Mouse (Mus musculus) brain, embryonic 14.5 days (tissue): ENCODE data around the gene Dab1. TPM values are rescaled to one million over a fixed set of nuclear protein-coding genes. Genes with fewer than 3 reads are reported as not detected.

Source experiments
- DNase-seq: peaks from one replicate; pipeline ENCODE4 v3.0.0-alpha.2; 2011; ENCODE audit warnings: low read depth
- CTCF ChIP-seq: fragments of 200-500 bp; IDR thresholded peaks from 2 replicates; pipeline ENCODE4 v1.5.1; 2012; ENCODE audit warnings: inconsistent platforms, mild to moderate bottlenecking, moderate library complexity, borderline replicate concordance; ENCODE audit not compliant: insufficient read depth, insufficient read length; ENCODE audit errors: extremely low read depth
- POLR2A ChIP-seq: fragments of 200-500 bp; IDR thresholded peaks from 2 replicates; pipeline ENCODE4 v1.6.1; 2012; ENCODE audit warnings: mild to moderate bottlenecking, inconsistent platforms, borderline replicate concordance; ENCODE audit not compliant: poor library complexity, insufficient read depth, insufficient read length, severe bottlenecking; ENCODE audit errors: extremely low read depth
- polyA plus RNA-seq: library from polyadenylated mRNA; depleted of rRNA; stranded (reverse); fragments of >200 nt; gene quantifications from 2 replicates; pipeline ENCODE4 v1.2.3, GENCODE M21; 2012

The Dab1 gene
- polyA plus RNA-seq, 1 experiment = 54.9 TPM

DNA sequence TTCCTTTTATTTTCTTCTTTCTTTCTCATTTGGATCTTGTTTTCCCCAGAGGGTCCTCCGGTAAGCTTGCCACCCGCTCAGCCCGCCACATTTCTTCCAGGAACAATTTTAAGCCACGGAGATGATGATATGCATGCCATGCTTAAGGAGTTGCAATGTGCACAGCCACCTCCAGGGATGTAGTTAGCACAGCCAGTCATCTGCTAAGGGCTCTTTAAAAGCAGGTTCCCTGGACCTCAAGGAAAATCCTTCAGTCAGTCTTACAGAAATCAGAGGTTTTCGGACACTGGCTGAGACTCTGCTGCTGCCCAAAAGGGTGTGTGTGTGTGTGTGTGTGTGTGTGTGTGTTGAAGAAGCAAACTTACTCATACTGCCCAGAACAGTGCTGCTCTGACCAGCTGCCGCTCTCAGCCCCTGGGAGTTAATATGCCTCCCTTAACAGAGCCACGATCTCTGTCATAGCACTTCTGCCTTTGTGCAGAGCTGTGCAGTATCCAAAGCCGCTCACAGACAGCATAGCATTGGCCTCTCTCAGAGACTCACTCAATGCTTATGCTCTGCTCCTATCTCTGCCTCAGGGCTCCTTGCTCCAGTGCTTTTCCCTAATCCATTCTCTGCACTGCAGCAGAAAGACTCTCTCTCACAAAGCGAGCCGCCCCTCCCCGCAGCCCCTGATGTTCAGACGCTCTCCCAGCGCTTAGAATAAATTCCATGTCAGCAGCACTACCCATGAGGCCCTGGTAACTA is 1141.9 kb downstream of the Dab1 start:
- TF ChIP-seq POLR2A = no peak
- no peak; the same call in 1 of the 2 replicates for TF ChIP-seq CTCF
- DNase-seq = peak; percentile 82

DNA sequence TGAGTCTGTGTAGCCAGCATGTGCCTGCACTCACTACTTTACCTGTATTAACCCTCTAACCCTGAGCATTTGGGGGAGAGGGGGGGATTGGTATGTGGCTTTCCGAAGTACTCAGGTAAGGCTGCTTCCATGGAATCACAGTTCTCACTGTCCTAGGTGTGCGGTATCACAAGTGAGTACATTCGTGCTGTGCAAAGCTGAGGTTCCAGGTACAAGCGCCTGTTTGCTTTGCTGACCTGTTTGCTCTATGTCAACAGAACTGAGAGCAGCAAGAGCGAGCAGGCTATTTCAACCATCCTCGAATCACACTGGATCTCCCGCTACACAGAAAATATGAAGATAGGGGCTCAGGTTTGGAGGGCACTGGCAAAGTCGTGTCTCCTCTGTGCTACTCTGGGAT is 1146.9 kb downstream of the Dab1 start, which contains the start of gene C8b:
TSS of gene C8b (plus strand) at position 253 of the 400 bp plus-strand sequence.
- TF ChIP-seq CTCF (no peak), POLR2A (no peak)
- DNase-seq = no peak

DNA sequence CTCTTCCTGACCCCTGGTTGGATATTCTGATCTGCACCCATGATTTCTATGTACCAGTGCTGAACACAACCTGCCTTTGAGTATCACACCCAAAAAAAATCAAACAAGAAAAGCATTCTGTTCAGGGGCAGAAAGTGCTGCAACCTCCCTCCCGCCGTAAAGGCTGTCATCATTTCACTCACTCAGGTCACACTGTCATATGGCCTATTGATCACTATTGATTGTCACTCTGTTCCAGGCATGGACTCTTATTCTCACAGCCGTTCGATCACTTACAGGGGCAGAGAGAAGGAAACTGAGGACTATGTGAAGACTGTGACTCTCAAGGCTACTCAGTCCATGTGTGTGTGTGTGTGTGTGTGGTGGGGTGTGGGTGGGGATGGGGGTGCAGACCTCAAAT is 1149.0 kb downstream of the Dab1 start:
- TF ChIP-seq CTCF (no peak), POLR2A (no peak)
- DNase-seq = no peak

- no peak for TF ChIP-seq CTCF
- TF ChIP-seq POLR2A = no peak
- DNase-seq = peak; percentile 76
Measured at GRCm38 (mm10) chr4:104769602-104770001, 1150.4 kb downstream of the Dab1 start.

DNA sequence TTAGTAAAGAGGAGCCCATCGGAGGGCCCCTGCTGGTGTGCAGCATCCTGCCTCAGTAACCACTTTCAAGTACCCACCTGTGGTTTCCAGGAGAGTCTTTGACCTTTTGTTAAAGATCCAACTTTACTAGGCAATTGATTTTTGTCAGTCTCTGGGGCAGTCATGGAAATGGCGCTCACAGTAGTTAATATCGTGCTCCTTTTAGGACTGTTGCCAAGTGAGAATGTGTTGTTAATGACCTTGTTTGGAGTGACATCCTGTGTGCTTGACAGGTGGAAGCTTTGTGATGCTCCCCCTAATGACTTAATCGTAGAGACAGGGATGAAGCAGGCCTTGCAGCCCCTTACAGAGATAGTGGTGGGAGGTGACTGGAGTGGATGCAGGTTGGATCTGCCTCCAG is 1151.2 kb downstream of the Dab1 start:
- TF ChIP-seq POLR2A = no peak
- no peak for TF ChIP-seq CTCF
- peak; percentile 61 for DNase-seq

- peak; percentile 43 for DNase-seq
- TF ChIP-seq CTCF (no peak), POLR2A (no peak)
Measured at GRCm38 (mm10) chr4:104775601-104776000, 1156.4 kb downstream of the Dab1 start.

- DNase-seq = no peak
Measured at GRCm38 (mm10) chr4:104779460-104779859, 1160.3 kb downstream of the Dab1 start.

DNA sequence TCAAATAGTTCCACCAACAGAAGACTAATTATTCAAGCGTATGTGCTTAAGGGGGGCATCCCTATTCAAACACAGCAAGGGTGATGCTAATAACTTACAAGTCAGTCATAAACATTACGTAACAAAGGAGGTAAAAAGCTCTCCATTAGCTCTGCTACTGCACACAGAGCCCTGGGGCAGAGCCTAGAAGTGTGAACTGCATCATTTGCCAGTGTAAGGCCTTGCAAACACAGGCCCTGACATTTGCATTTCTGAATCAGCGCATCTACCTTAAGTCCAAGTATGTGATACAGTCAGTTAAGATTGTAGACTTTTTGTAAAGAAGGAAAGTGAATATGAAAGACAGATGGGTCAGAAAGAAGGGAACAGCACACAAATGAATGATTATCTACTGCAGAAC is 1162.3 kb downstream of the Dab1 start:
- TF ChIP-seq POLR2A (no peak), CTCF (no peak)
- DNase-seq = no peak

More at GRCm38 (mm10) chr4:104779460-104779859, 1160.3 kb downstream of the Dab1 start:
- TF ChIP-seq POLR2A = no peak
- no peak for TF ChIP-seq CTCF

DNA sequence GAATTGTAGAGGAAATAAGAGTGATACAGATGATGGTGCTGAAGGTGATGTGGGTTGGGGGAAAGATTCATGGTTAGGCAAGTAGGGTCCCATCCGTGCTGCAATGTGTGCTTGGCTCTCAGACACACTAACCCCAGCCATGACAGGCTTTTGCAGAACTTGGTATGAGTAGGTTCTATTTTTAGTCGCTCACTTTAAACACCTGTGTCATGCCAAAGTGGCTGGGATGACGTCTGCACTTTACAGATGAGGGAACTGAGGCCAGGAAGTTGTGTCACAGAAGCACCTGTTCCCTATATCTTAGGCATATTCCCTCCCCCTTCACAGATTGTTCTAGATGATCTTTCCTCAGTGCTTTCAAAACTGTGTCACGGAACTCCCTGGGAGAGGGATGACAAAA is 1163.2 kb downstream of the Dab1 start:
- DNase-seq = no peak
- no peak for TF ChIP-seq CTCF
- no peak for TF ChIP-seq POLR2A

DNA sequence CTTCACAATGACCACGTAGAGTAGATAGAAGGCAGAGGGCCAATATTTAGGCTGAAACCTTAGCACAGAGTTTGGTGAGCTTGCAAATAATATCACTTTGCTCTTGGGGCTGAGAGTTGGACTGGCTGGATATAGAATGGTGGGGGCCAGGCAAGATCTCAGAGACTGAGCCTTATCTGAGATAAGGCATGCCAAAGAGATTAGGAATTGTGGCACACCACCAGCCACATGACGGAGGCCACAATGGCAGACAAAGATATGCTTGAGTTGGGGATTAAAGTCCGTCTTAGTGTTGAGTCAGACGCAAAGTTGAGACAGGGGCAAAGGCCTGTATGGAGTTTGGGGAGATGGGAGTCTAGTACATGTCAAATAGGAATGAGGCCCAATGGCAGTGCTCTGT is 1173.0 kb downstream of the Dab1 start:
- TF ChIP-seq CTCF (no peak), POLR2A (no peak)
- no peak for DNase-seq
